Mouse (Mus musculus) olfactory bulb, adult 2 months (tissue): Measurements from ENCODE around the gene Gm8890. TPM values are rescaled to one million over a fixed set of nuclear protein-coding genes. Genes with fewer than 3 reads are reported as not detected.
"Not testable (repeated sequence)": the region's sequence is repeated elsewhere in the genome, so short reads cannot be mapped to it uniquely, and the experiment has no call there.

Experiments
- H3K27ac ChIP-seq: fragments of 200-500 bp; 2 replicates; pipeline ENCODE4 v1.5.1; 2012; ENCODE audit warnings: low read depth, low read length; ENCODE audit not compliant: insufficient read depth
- H3K4me1 ChIP-seq: fragments of 200-500 bp; 2 replicates; pipeline ENCODE4 v1.6.1; 2012; ENCODE audit warnings: low read length; ENCODE audit not compliant: control insufficient read depth, insufficient read depth
- H3K4me3 ChIP-seq: fragments of 200-500 bp; 2 replicates; pipeline ENCODE4 v1.5.1; 2012; ENCODE audit warnings: mild to moderate bottlenecking, low read depth, low read length, moderate library complexity; ENCODE audit not compliant: insufficient read depth
- WGBS: fragments of 180-500 bp; shearing (Covaris S2); methylation state at CpG from one replicate; pipeline ENCODE4 v1.1.7; 2018; 5-methylcytosine and 5-hydroxymethylcytosine counted together
- polyA plus RNA-seq: library from polyadenylated mRNA; stranded (reverse); fragments of >200 nt; gene quantifications from 2 replicates; pipeline ENCODE4 v1.2.4, GENCODE M21; 2012; ENCODE audit warnings: low replicate concordance; ENCODE audit not compliant: missing spikeins, insufficient read depth, insufficient read length

Gm8890 gene
- polyA plus RNA-seq: not detected in 2 replicates

GRCm38 (mm10) chr5:11255733-11256132 is at the start of gene Gm8890:
Gene Gm8890 (plus strand): TSS chr5:11256033.
- not testable (repeated sequence) for H3K4me3 ChIP-seq, H3K27ac ChIP-seq, H3K4me1 ChIP-seq
- WGBS: 20% methylated on average over 1 of the region's 2 CpGs

DNA sequence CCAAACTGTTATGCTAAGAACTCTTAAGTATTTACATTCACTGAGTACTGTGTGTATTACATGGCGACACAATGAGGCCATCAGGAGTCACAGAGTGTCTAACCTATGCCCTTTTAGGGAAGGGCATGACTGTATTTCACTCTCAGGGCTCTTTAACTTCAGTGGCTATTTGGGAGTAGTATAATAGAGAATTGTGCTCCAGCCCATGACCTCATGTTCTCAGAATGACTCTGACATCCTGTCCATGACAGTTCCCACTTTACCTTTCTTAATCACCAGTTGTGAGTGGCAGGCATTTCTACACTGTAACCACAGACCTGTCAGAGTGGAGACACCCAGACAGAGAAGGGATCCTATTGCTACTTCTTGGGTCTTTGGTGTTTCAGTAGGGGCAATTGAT is 388 bp downstream of the Gm8890 start:
- WGBS: 56% methylated on average over 1 of the region's 1 CpGs
- H3K27ac ChIP-seq, H3K4me3 ChIP-seq, H3K4me1 ChIP-seq: not testable (repeated sequence)

Other genes starting within 250 kb of the Gm8890 start
- gene Gm8879, start 128.4 kb upstream of the Gm8890 start, polyA plus RNA-seq: not detected in 2 replicates
- not detected in 2 replicates for gene Gm5861, start 73.0 kb upstream of the Gm8890 start, polyA plus RNA-seq
- gene Speer1, start 85.5 kb downstream of the Gm8890 start, polyA plus RNA-seq: not detected in 2 replicates
- gene Gm8897, start 160.4 kb downstream of the Gm8890 start, polyA plus RNA-seq: not detected in 2 replicates
- not detected in 2 replicates for gene Gm8906, start 246.7 kb downstream of the Gm8890 start, polyA plus RNA-seq